Mouse (Mus musculus): ENCODE measurements around the gene Coro1c. TPM values are rescaled to one million over a fixed set of nuclear protein-coding genes. Genes with fewer than 3 reads are reported as not detected.

Coro1c gene
- polyA plus RNA-seq, 1 experiment from 2014 or later, result 130 TPM

GRCm38 (mm10) chr5:113904987-113905386 is 3.6 kb downstream of the Coro1c start:
- WGBS, result 35% methylated on average over 4 of the region's 4 CpGs
- Histone ChIP-seq H3K27ac (replicated peaks; ENCODE audit: low read depth, low read length) (no peak overlapping the region), H3K4me3 (ENCODE audit: low read depth, low read length) (no peak overlapping the region), H3K9ac (replicated peaks; ENCODE audit: low read length) (no peak overlapping the region), H3K27me3 (ENCODE audit: control insufficient read depth, insufficient read depth, low read length) (no peaks in the 10 kb centered on the region), H3K4me2 (ENCODE audit: low read depth, low read length) (no peak overlapping the region), H3K4me1 (ENCODE audit: control insufficient read depth, insufficient read depth, low read length) (peaks cover 8% of the 10 kb centered on the region), H3K36me3 (replicated peaks; ENCODE audit: control insufficient read depth, insufficient read depth, low read depth, low read length) (no peaks in the 10 kb centered on the region), H3K9me3 (replicated peaks; ENCODE audit: control insufficient read depth, low read length) (no peaks in the 10 kb centered on the region)
- ATAC-seq (replicated peaks; ENCODE audit: insufficient number of reproducible peaks, low FRiP score, low TSS enrichment, low read depth) (no peak), DNase-seq (ENCODE audit: low spot score) (no peak)

- DNase-seq (ENCODE audit: low spot score), result no peak
- H3K4me1 ChIP-seq (ENCODE audit: control insufficient read depth, insufficient read depth, low read length), result peaks cover 8% of the 10 kb centered on the region
Observed at GRCm38 (mm10) chr5:113902983-113903382, 5.6 kb downstream of the Coro1c start.

GRCm38 (mm10) chr5:113902017-113902416 is 6.5 kb downstream of the Coro1c start:
- ATAC-seq (replicated peaks; ENCODE audit: insufficient number of reproducible peaks, low FRiP score, low TSS enrichment, low read depth) (no peak), DNase-seq (ENCODE audit: low spot score) (no peak)
- Histone ChIP-seq H3K4me3 (ENCODE audit: low read depth, low read length) (no peak overlapping the region), H3K4me2 (ENCODE audit: low read depth, low read length) (no peak overlapping the region), H3K27ac (replicated peaks; ENCODE audit: low read depth, low read length) (no peak overlapping the region), H3K4me1 (ENCODE audit: control insufficient read depth, insufficient read depth, low read length) (peaks cover 5% of the 10 kb centered on the region), H3K9ac (replicated peaks; ENCODE audit: low read length) (no peak overlapping the region), H3K9me3 (replicated peaks; ENCODE audit: control insufficient read depth, low read length) (no peaks in the 10 kb centered on the region), H3K36me3 (replicated peaks; ENCODE audit: control insufficient read depth, insufficient read depth, low read depth, low read length) (no peaks in the 10 kb centered on the region), H3K27me3 (ENCODE audit: control insufficient read depth, insufficient read depth, low read length) (no peaks in the 10 kb centered on the region)
- WGBS, result 85% methylated on average over 6 of the region's 6 CpGs

More at GRCm38 (mm10) chr5:113902983-113903382, 5.6 kb downstream of the Coro1c start:
- Histone ChIP-seq H3K4me2 (ENCODE audit: low read depth, low read length) (no peak overlapping the region), H3K9me3 (replicated peaks; ENCODE audit: control insufficient read depth, low read length) (no peaks in the 10 kb centered on the region), H3K36me3 (replicated peaks; ENCODE audit: control insufficient read depth, insufficient read depth, low read depth, low read length) (no peaks in the 10 kb centered on the region), H3K27ac (replicated peaks; ENCODE audit: low read depth, low read length) (no peak overlapping the region), H3K4me3 (ENCODE audit: low read depth, low read length) (no peak overlapping the region), H3K9ac (replicated peaks; ENCODE audit: low read length) (no peak overlapping the region), H3K27me3 (ENCODE audit: control insufficient read depth, insufficient read depth, low read length) (no peaks in the 10 kb centered on the region)
- WGBS, result 70% methylated on average over 5 of the region's 5 CpGs
- no peak for ATAC-seq (replicated peaks; ENCODE audit: insufficient number of reproducible peaks, low FRiP score, low TSS enrichment, low read depth)

- Histone ChIP-seq H3K9ac (replicated peaks; ENCODE audit: low read length) (no peak overlapping the region), H3K36me3 (replicated peaks; ENCODE audit: control insufficient read depth, insufficient read depth, low read depth, low read length) (no peaks in the 10 kb centered on the region), H3K4me1 (ENCODE audit: control insufficient read depth, insufficient read depth, low read length) (no peaks in the 10 kb centered on the region; the same call in 1 of the 2 replicates), H3K4me2 (ENCODE audit: low read depth, low read length) (no peak overlapping the region), H3K4me3 (ENCODE audit: low read depth, low read length) (no peak overlapping the region), H3K27me3 (ENCODE audit: control insufficient read depth, insufficient read depth, low read length) (no peaks in the 10 kb centered on the region), H3K9me3 (replicated peaks; ENCODE audit: control insufficient read depth, low read length) (no peaks in the 10 kb centered on the region), H3K27ac (replicated peaks; ENCODE audit: low read depth, low read length) (no peak overlapping the region)
- WGBS, result 62% methylated on average over 8 of the region's 8 CpGs
- ATAC-seq (replicated peaks; ENCODE audit: insufficient number of reproducible peaks, low FRiP score, low TSS enrichment, low read depth) (no peak), DNase-seq (ENCODE audit: low spot score) (no peak)
Observed at GRCm38 (mm10) chr5:113901074-113901571, 7.4 kb downstream of the Coro1c start.

- Histone ChIP-seq H3K9me3 (replicated peaks; ENCODE audit: control insufficient read depth, low read length) (no peaks in the 10 kb centered on the region), H3K27me3 (ENCODE audit: control insufficient read depth, insufficient read depth, low read length) (no peaks in the 10 kb centered on the region), H3K4me3 (ENCODE audit: low read depth, low read length) (no peak overlapping the region), H3K4me2 (ENCODE audit: low read depth, low read length) (no peak overlapping the region), H3K36me3 (replicated peaks; ENCODE audit: control insufficient read depth, insufficient read depth, low read depth, low read length) (no peaks in the 10 kb centered on the region), H3K27ac (replicated peaks; ENCODE audit: low read depth, low read length) (no peak overlapping the region), H3K9ac (replicated peaks; ENCODE audit: low read length) (no peak overlapping the region), H3K4me1 (ENCODE audit: control insufficient read depth, insufficient read depth, low read length) (no peaks in the 10 kb centered on the region; the same call in 1 of the 2 replicates)
- no peak for DNase-seq (ENCODE audit: low spot score)
- 92% methylated on average over 12 of the region's 12 CpGs for WGBS
- ATAC-seq (replicated peaks; ENCODE audit: insufficient number of reproducible peaks, low FRiP score, low TSS enrichment, low read depth), result no peak
Observed at GRCm38 (mm10) chr5:113899543-113899942, 9.0 kb downstream of the Coro1c start.

GRCm38 (mm10) chr5:113892005-113892404 is 16.6 kb downstream of the Coro1c start:
- DNase-seq (ENCODE audit: low spot score) (no peak), ATAC-seq (replicated peaks; ENCODE audit: insufficient number of reproducible peaks, low FRiP score, low TSS enrichment, low read depth) (no peak)
- Histone ChIP-seq H3K9ac (replicated peaks; ENCODE audit: low read length) (no peak overlapping the region), H3K4me3 (ENCODE audit: low read depth, low read length) (no peak overlapping the region), H3K9me3 (replicated peaks; ENCODE audit: control insufficient read depth, low read length) (no peaks in the 10 kb centered on the region), H3K27ac (replicated peaks; ENCODE audit: low read depth, low read length) (no peak overlapping the region), H3K4me1 (ENCODE audit: control insufficient read depth, insufficient read depth, low read length) (peaks cover 3% of the 10 kb centered on the region; the same call in 1 of the 2 replicates), H3K27me3 (ENCODE audit: control insufficient read depth, insufficient read depth, low read length) (no peaks in the 10 kb centered on the region), H3K36me3 (replicated peaks; ENCODE audit: control insufficient read depth, insufficient read depth, low read depth, low read length) (no peaks in the 10 kb centered on the region), H3K4me2 (ENCODE audit: low read depth, low read length) (no peak overlapping the region)
- WGBS, result 89% methylated on average over 7 of the region's 7 CpGs

- ATAC-seq (replicated peaks; ENCODE audit: insufficient number of reproducible peaks, low FRiP score, low TSS enrichment, low read depth), result no peak
- Histone ChIP-seq H3K4me1 (ENCODE audit: control insufficient read depth, insufficient read depth, low read length) (peaks cover 3% of the 10 kb centered on the region; the same call in 1 of the 2 replicates), H3K9me3 (replicated peaks; ENCODE audit: control insufficient read depth, low read length) (no peaks in the 10 kb centered on the region), H3K36me3 (replicated peaks; ENCODE audit: control insufficient read depth, insufficient read depth, low read depth, low read length) (no peaks in the 10 kb centered on the region), H3K9ac (replicated peaks; ENCODE audit: low read length) (no peak overlapping the region), H3K27ac (replicated peaks; ENCODE audit: low read depth, low read length) (no peak overlapping the region), H3K27me3 (ENCODE audit: control insufficient read depth, insufficient read depth, low read length) (no peaks in the 10 kb centered on the region), H3K4me2 (ENCODE audit: low read depth, low read length) (no peak overlapping the region), H3K4me3 (ENCODE audit: low read depth, low read length) (no peak overlapping the region)
- no peak for DNase-seq (ENCODE audit: low spot score)
- WGBS, result 76% methylated on average over 18 of the region's 18 CpGs
Observed at GRCm38 (mm10) chr5:113890874-113891273, 17.7 kb downstream of the Coro1c start.

- Histone ChIP-seq H3K27ac (replicated peaks; ENCODE audit: low read depth, low read length) (no peak overlapping the region), H3K4me2 (ENCODE audit: low read depth, low read length) (no peak overlapping the region), H3K4me3 (ENCODE audit: low read depth, low read length) (no peak overlapping the region), H3K36me3 (replicated peaks; ENCODE audit: control insufficient read depth, insufficient read depth, low read depth, low read length) (no peaks in the 10 kb centered on the region), H3K9ac (replicated peaks; ENCODE audit: low read length) (no peak overlapping the region), H3K27me3 (ENCODE audit: control insufficient read depth, insufficient read depth, low read length) (no peaks in the 10 kb centered on the region), H3K9me3 (replicated peaks; ENCODE audit: control insufficient read depth, low read length) (no peaks in the 10 kb centered on the region), H3K4me1 (ENCODE audit: control insufficient read depth, insufficient read depth, low read length) (peaks cover 3% of the 10 kb centered on the region; the same call in 1 of the 2 replicates)
- WGBS, result 54% methylated on average over 4 of the region's 4 CpGs
- ATAC-seq (replicated peaks; ENCODE audit: insufficient number of reproducible peaks, low FRiP score, low TSS enrichment, low read depth) (no peak), DNase-seq (ENCODE audit: low spot score) (no peak)
Observed at GRCm38 (mm10) chr5:113889912-113890311, 18.6 kb downstream of the Coro1c start.
